Mouse (Mus musculus) cerebellum, postnatal 10 days (tissue): ENCODE measurements at regions not wholly inside any gene's neighbourhood (a gene's known extent, or its start where the extent isn't known, plus 50 kb on each side); places are given as distances from the start of the nearest gene placed in this dataset.

Experiments
- DNase-seq, 2 experiments: peaks; one replicate each; pipeline ENCODE4 v3.0.0; 2021; ENCODE audit warnings: mixed read lengths in 2 of 2

DNA sequence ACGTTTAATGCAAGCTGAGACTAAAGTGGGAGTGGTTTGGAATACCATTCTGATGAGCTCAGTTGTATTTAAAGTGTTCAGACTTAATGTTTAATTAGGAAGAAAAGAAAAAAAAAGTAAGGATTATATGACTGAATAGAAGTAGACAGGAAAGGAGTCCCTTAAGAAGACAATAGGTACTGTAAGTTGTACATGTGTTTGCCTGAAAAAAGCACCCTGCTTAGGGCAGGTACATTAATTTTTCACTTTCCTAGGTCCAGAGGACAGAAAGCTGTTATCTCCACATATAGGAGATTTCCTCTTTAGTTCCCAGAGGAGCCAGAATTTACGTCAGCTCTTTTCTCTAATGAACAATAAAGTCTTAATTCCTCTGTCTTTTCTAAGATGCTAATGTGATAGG, 58.5 kb downstream of the Olfr987 start:
- DNase-seq = no peak

GRCm38 (mm10) chr2:85278128-85278527, 61.0 kb downstream of the Olfr987 start:
- DNase-seq = peak in 1 of 2 experiments; percentile 7

GRCm38 (mm10) chr2:85277433-85277832, 61.7 kb downstream of the Olfr987 start:
- DNase-seq = no peak

GRCm38 (mm10) chr2:85266813-85267212, 69.8 kb upstream of the Lrrc55 start:
- peak; percentile 47 to 58 for DNase-seq

- DNase-seq = no peak
Observed at GRCm38 (mm10) chr2:85265667-85266066, 68.7 kb upstream of the Lrrc55 start.

DNA sequence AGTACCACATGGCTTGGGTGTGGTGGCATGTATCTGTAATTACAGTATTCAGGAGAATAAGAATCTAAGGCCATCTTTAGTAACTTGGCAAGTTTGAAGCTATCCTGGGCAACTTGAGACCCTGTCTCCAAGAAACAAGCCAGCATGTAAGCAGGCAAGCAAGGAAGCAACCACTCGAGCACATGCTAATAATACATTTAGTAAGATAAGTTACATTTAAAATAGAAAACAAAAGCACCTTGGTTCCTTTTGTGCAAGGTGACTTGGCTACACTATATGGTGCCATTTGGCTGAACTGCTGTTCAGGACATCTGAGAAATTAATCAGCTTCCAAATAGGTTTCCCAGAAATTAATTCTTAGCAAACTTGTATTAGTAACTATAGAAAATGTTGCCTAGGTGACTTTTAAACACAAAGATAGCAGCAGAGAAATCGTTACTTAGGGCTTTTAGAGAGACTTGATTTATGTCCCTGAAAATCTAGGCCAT, 68.1 kb upstream of the Lrrc55 start:
- DNase-seq = no peak

- DNase-seq = no peak
Observed at GRCm38 (mm10) chr2:85257356-85257755, 60.4 kb upstream of the Lrrc55 start.

- DNase-seq = no peak
Observed at GRCm38 (mm10) chr2:85255610-85256009, 58.6 kb upstream of the Lrrc55 start.

DNA sequence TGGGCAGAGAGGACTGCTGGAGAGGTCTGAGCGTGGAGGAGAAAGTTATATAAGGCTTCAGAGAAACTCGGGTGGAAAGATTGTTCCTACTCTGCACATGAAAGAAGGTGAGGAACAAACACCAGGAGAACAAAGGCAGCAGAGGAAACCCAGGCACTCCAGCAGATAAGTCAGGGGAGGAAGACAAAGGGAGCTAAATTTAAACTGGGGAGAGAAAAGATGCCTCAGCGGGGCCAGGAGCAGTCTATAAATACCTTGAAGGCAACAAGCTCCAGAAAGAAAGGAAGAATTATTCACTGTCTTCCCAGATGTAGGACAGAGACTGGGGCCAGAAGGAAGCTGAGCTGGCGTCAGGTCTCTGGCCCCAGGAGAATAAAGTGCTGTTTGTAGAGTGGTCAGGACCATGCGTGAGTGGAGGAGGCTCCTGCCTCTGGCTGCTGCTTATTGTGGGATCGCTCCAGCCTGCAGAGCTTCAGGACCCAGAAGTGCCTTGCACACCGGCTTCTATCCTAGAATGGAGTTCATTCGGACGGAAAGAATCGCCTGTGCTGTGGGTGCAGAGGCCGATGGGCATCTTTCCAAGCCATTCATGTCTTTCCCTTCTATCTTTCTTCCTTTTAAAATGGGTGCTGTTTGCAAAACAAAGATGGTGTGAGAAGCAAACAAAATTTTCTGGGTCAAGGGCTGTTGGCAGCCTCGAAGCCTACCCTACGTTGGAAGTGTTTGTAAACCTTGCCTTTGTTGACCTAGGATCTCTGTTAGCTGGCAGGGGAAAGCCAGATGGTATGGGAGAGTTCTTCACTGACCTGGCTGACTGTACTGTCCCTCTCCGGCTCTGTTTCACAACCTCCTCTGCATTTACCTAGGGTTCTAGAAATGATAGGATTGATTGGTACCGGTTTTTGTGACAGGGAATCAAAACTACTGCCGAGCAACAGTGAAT, 55.6 kb upstream of the Lrrc55 start:
- DNase-seq = peak; percentile 36 to 45

DNA sequence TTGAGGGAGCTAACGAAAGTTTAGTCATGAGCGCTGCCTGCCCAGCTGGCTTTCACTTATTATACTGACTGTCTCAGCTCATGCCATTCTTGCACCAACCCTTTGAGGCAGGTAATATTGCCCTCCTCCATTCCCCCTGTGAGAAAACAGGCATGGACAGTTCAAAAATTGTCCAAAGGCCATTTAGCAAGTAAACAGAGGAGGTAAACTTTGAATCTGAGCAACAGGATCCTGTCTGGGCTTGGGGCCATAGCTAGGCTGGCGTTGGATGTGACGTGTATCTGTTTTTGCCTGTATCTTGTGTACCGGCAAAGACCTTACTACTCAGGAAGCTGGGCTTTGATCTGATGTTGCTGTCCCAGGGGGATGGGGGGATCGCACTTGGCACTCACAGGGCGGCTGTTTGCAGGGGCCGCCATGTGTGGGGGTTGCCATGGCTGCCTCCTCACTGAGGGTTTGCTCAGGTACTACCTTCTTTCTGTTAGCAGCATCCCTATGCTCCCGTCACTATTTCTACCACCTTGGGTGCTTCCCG, 53.1 kb upstream of the Lrrc55 start:
- DNase-seq = no peak
